Mouse (Mus musculus): Measurements from ENCODE around the gene Dpyd. TPM values are rescaled to one million over a fixed set of nuclear protein-coding genes. Genes with fewer than 3 reads are reported as not detected.

Dpyd gene
- polyA plus RNA-seq, 1 experiment = 1.0 TPM

DNA sequence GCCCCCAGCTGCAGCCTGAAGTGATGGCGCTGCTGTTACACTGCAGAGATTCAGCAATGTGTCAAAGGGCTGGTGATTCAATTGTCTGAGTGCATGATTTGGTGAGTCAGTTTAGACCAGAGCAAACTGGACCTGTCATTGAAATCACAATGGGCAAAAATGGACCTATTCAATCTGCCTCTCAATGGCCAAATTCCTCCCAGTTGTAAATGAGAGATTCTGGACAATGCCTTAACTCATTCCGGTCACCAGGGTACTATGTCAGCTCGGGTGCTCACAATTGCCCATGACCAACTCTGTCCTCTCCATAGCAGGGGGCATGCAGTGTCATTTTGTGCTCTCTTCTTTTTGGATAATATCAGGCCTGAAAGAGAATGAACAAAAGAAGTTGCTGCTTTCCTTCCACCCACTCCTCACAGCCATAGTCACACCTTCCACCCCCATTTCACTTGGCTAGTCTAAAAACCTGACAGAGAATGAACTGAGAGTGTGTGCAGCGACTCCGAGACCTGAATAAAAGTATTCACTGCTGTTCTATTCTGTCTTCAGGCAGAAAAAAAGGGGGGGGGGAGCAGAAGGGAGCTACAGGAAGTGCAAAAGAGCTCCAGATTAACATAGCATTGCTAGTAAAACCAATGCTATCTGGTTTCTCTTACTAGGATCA, 533.4 kb downstream of the Dpyd start:
- no peak overlapping the region for H3K27ac ChIP-seq (ENCODE audit: control insufficient read depth, insufficient read depth, low read depth, low read length)
- TF ChIP-seq CTCF (IDR thresholded peaks at IDR 0.05; ENCODE audit: control insufficient read depth, insufficient read depth, insufficient replicate concordance, low read depth, low read length) (no peak), POLR2A (IDR thresholded peaks at IDR 0.05; ENCODE audit: control insufficient read depth, low read depth, low read length) (no peak)
- H3K4me3 ChIP-seq (ENCODE audit: control insufficient read depth, low read depth, low read length) = no peak overlapping the region

DNA sequence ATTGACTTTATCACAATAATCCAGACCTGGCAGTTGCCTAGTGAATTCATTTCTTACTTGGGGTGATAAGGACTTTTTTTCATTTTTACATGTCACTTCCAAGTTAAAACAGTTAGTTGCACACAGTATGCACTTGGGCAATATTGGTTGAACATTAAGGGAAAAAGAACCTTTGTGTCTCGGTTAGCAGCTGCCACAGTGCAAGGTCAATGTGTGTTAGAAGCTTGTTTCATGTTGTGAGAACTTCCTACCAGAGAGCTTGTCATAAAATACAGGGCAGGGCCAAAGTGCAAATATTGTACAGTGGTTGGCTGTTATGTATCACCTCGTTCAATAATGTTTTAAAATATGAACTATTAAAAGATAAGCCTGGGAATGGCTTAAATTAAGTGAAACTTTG, 564.1 kb downstream of the Dpyd start:
- H3K4me3 ChIP-seq (ENCODE audit: control insufficient read depth, low read depth, low read length) = no peak overlapping the region
- H3K36me3 ChIP-seq (ENCODE audit: control insufficient read depth, insufficient read depth, low read length) = no peaks in the 10 kb centered on the region
- H3K27me3 ChIP-seq (ENCODE audit: control insufficient read depth, insufficient read depth, low read length) = no peaks in the 10 kb centered on the region
- TF ChIP-seq CTCF (IDR thresholded peaks at IDR 0.05; ENCODE audit: control insufficient read depth, insufficient read depth, insufficient replicate concordance, low read depth, low read length) (no peak), POLR2A (IDR thresholded peaks at IDR 0.05; ENCODE audit: control insufficient read depth, low read depth, low read length) (no peak)
- H3K4me1 ChIP-seq (ENCODE audit: control insufficient read depth, insufficient read depth, low read length) = no peaks in the 10 kb centered on the region
- no peak overlapping the region for H3K27ac ChIP-seq (ENCODE audit: control insufficient read depth, insufficient read depth, low read depth, low read length)

More for the DNA sequence above, 533.4 kb downstream of the Dpyd start:
- Histone ChIP-seq H3K27me3 (ENCODE audit: control insufficient read depth, insufficient read depth, low read length) (no peaks in the 10 kb centered on the region), H3K36me3 (ENCODE audit: control insufficient read depth, insufficient read depth, low read length) (no peaks in the 10 kb centered on the region), H3K4me1 (ENCODE audit: control insufficient read depth, insufficient read depth, low read length) (no peaks in the 10 kb centered on the region)

- Histone ChIP-seq H3K4me1 (ENCODE audit: control insufficient read depth, insufficient read depth, low read length) (no peaks in the 10 kb centered on the region), H3K36me3 (ENCODE audit: control insufficient read depth, insufficient read depth, low read length) (no peaks in the 10 kb centered on the region), H3K4me3 (ENCODE audit: control insufficient read depth, low read depth, low read length) (no peak overlapping the region), H3K27ac (ENCODE audit: control insufficient read depth, insufficient read depth, low read depth, low read length) (no peak overlapping the region), H3K27me3 (ENCODE audit: control insufficient read depth, insufficient read depth, low read length) (no peaks in the 10 kb centered on the region)
- TF ChIP-seq POLR2A (IDR thresholded peaks at IDR 0.05; ENCODE audit: control insufficient read depth, low read depth, low read length) (no peak), CTCF (IDR thresholded peaks at IDR 0.05; ENCODE audit: control insufficient read depth, insufficient read depth, insufficient replicate concordance, low read depth, low read length) (no peak)
Observed at GRCm38 (mm10) chr3:119128076-119128475, 566.1 kb downstream of the Dpyd start.

GRCm38 (mm10) chr3:119143034-119143433, 581.1 kb downstream of the Dpyd start:
- TF ChIP-seq CTCF (IDR thresholded peaks at IDR 0.05; ENCODE audit: control insufficient read depth, insufficient read depth, insufficient replicate concordance, low read depth, low read length) (no peak), POLR2A (IDR thresholded peaks at IDR 0.05; ENCODE audit: control insufficient read depth, low read depth, low read length) (no peak)
- H3K27me3 ChIP-seq (ENCODE audit: control insufficient read depth, insufficient read depth, low read length) = no peaks in the 10 kb centered on the region
- no peaks in the 10 kb centered on the region for H3K36me3 ChIP-seq (ENCODE audit: control insufficient read depth, insufficient read depth, low read length)

DNA sequence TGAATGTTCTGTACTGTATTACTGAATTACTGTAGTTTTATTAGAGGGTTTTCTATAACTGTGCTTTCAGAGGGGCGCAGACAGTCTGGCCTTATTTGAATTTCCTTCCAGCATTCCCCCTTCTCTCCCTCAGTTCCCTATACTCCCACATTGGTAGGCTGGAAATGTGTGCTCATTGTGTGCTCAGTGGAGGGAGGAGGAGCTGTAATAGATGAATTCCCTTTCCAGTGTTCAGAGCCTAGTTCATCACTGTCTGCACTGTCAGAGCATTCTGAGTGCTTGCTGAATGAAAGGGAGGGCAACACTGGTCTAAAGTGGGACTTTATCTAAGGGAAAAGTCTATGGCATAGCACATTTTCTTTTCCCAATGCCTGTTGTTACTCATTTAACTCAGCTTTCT, 582.9 kb downstream of the Dpyd start:
- no peaks in the 10 kb centered on the region for H3K36me3 ChIP-seq (ENCODE audit: control insufficient read depth, insufficient read depth, low read length)
- no peak overlapping the region for H3K4me3 ChIP-seq (ENCODE audit: control insufficient read depth, low read depth, low read length)
- no peaks in the 10 kb centered on the region for H3K4me1 ChIP-seq (ENCODE audit: control insufficient read depth, insufficient read depth, low read length)
- no peak overlapping the region for H3K27ac ChIP-seq (ENCODE audit: control insufficient read depth, insufficient read depth, low read depth, low read length)
- TF ChIP-seq CTCF (IDR thresholded peaks at IDR 0.05; ENCODE audit: control insufficient read depth, insufficient read depth, insufficient replicate concordance, low read depth, low read length) (no peak), POLR2A (IDR thresholded peaks at IDR 0.05; ENCODE audit: control insufficient read depth, low read depth, low read length) (no peak)
- no peaks in the 10 kb centered on the region for H3K27me3 ChIP-seq (ENCODE audit: control insufficient read depth, insufficient read depth, low read length)

More at GRCm38 (mm10) chr3:119143034-119143433, 581.1 kb downstream of the Dpyd start:
- Histone ChIP-seq H3K27ac (ENCODE audit: control insufficient read depth, insufficient read depth, low read depth, low read length) (no peak overlapping the region), H3K4me3 (ENCODE audit: control insufficient read depth, low read depth, low read length) (no peak overlapping the region), H3K4me1 (ENCODE audit: control insufficient read depth, insufficient read depth, low read length) (no peaks in the 10 kb centered on the region)

- Histone ChIP-seq H3K4me3 (ENCODE audit: control insufficient read depth, low read depth, low read length) (no peak overlapping the region), H3K27ac (ENCODE audit: control insufficient read depth, insufficient read depth, low read depth, low read length) (no peak overlapping the region), H3K36me3 (ENCODE audit: control insufficient read depth, insufficient read depth, low read length) (no peaks in the 10 kb centered on the region), H3K27me3 (ENCODE audit: control insufficient read depth, insufficient read depth, low read length) (no peaks in the 10 kb centered on the region), H3K4me1 (ENCODE audit: control insufficient read depth, insufficient read depth, low read length) (peaks cover 3% of the 10 kb centered on the region; the same call in 1 of the 2 replicates)
- TF ChIP-seq CTCF (IDR thresholded peaks at IDR 0.05; ENCODE audit: control insufficient read depth, insufficient read depth, insufficient replicate concordance, low read depth, low read length) = no peak
- no peak for TF ChIP-seq POLR2A (IDR thresholded peaks at IDR 0.05; ENCODE audit: control insufficient read depth, low read depth, low read length)
Observed at GRCm38 (mm10) chr3:119154604-119155444, 592.9 kb downstream of the Dpyd start.

DNA sequence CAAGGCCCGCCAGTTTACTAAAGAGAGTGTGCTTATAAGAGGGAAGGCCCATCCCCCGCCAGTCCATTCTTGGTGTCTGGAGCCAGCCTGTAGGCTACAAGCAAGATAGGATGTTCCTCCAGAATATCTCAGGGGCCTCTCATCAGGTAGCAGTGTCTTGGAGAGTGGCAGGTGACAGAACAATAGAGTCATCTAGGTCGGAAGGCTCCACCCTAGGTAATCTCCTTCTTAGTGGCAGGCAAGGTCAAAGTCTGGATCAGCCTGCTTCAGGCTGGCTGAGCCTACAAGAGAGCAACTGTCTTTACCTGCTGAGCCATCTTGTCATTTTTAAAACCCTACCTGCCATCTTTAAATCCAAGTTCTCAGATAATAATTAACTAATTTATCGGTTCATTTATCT, 596.7 kb downstream of the Dpyd start:
- Histone ChIP-seq H3K4me1 (ENCODE audit: control insufficient read depth, insufficient read depth, low read length) (peaks cover 3% of the 10 kb centered on the region; the same call in 1 of the 2 replicates), H3K36me3 (ENCODE audit: control insufficient read depth, insufficient read depth, low read length) (no peaks in the 10 kb centered on the region), H3K27ac (ENCODE audit: control insufficient read depth, insufficient read depth, low read depth, low read length) (no peak overlapping the region), H3K4me3 (ENCODE audit: control insufficient read depth, low read depth, low read length) (no peak overlapping the region), H3K27me3 (ENCODE audit: control insufficient read depth, insufficient read depth, low read length) (no peaks in the 10 kb centered on the region)
- no peak for TF ChIP-seq POLR2A (IDR thresholded peaks at IDR 0.05; ENCODE audit: control insufficient read depth, low read depth, low read length)
- no peak for TF ChIP-seq CTCF (IDR thresholded peaks at IDR 0.05; ENCODE audit: control insufficient read depth, insufficient read depth, insufficient replicate concordance, low read depth, low read length)

Measured in testis, adult 2 months (tissue).